ENCODE assay signal across 11 mouse cellular contexts in genomic region chr10:85591986-85592385, GRCm38 (mm10).
DNase-seq lines count a peak whose midpoint lies in the region; ATAC-seq and TF ChIP-seq lines count a peak whose summit lies in the region.
"Had no signal": no experiment of that assay in that cellular context is flagged by ENCODE, and none has a peak within 500 bp of the region (broad histone marks: within the 10 kb centered on the region; RNA-seq: fewer than 3 reads in every experiment).

No protein-coding gene starts in this region.

- no peak for ATAC-seq in embryonic facial prominence, embryonic 14.5 days (ENCODE audit: low read depth)
- ATAC-seq: liver, embryonic 12.5 days had no signal

- no peak for TF ChIP-seq CTCF in cerebellum, adult 2 months (IDR thresholded peaks at IDR 0.05; ENCODE audit: borderline replicate concordance, insufficient read depth, low read depth, low read length)

- TF ChIP-seq POLR2A in cerebellum, adult 2 months (IDR thresholded peaks at IDR 0.05; ENCODE audit: borderline replicate concordance, insufficient read depth, low read length): no peak

- no peak overlapping the region for H3K4me3 ChIP-seq in cerebellum, adult 2 months (replicated peaks; ENCODE audit: insufficient read depth, low read depth, low read length)
- no peak overlapping the region for H3K4me3 ChIP-seq in embryonic facial prominence, embryonic 14.5 days (ENCODE audit: low read depth, low read length)
- H3K4me3 ChIP-seq: liver, embryonic 12.5 days had no signal

- no peaks in the 10 kb centered on the region for H3K4me1 ChIP-seq in cerebellum, adult 2 months (ENCODE audit: control insufficient read depth, insufficient read depth, low read length)
- no peaks in the 10 kb centered on the region for H3K4me1 ChIP-seq in embryonic facial prominence, embryonic 14.5 days (ENCODE audit: control insufficient read depth, insufficient read depth, low read length)
- H3K4me1 ChIP-seq: liver, embryonic 12.5 days had no signal

- no peak overlapping the region for H3K27ac ChIP-seq in cerebellum, adult 2 months (ENCODE audit: insufficient read depth, low read length)
- no peak overlapping the region for H3K27ac ChIP-seq in embryonic facial prominence, embryonic 14.5 days (replicated peaks; ENCODE audit: low read depth, low read length)
- H3K27ac ChIP-seq: liver, embryonic 12.5 days had no signal

- DNase-seq in cerebellum, postnatal 14 days: peak; percentile 42 to 72
- DNase-seq in cerebellum, adult 2 months: no peak
- peak; percentile 30 for DNase-seq in 3134 (ENCODE audit: extremely low read depth, insufficient read length, low spot score)
- DNase-seq in embryonic facial prominence, embryonic 14.5 days (ENCODE audit: low spot score): peak; percentile 45
- DNase-seq in lung, postnatal 4 days: peak; percentile 27 to 46
- no peak for DNase-seq in c-Kit-positive CD71-positive TER-119-positive erythroid progenitor cells, embryonic 14.5 days (ENCODE audit: low spot score)
- DNase-seq in frontal cortex, postnatal 25 days (ENCODE audit: low spot score in 2 of 2): no peak
- DNase-seq in spleen, adult 12 weeks (ENCODE audit: low spot score): no peak
- DNase-seq: B cell, adult 2 months; kidney, postnatal 25 days had no signal

- no peak overlapping the region for H3K9ac ChIP-seq in embryonic facial prominence, embryonic 14.5 days (ENCODE audit: low read depth, low read length)
- H3K9ac ChIP-seq: liver, embryonic 12.5 days had no signal

- H3K27me3 ChIP-seq in cerebellum, adult 2 months (ENCODE audit: control insufficient read depth, insufficient read depth, low read length): no peaks in the 10 kb centered on the region
- H3K27me3 ChIP-seq in embryonic facial prominence, embryonic 14.5 days (replicated peaks; ENCODE audit: control insufficient read depth, insufficient read depth, low read length): no peaks in the 10 kb centered on the region

- no peaks in the 10 kb centered on the region for H3K9me3 ChIP-seq in embryonic facial prominence, embryonic 14.5 days (ENCODE audit: control insufficient read depth, low read length)
- H3K9me3 ChIP-seq: liver, embryonic 12.5 days had no signal

- H3K36me3 ChIP-seq in embryonic facial prominence, embryonic 14.5 days (ENCODE audit: control insufficient read depth, insufficient read depth, low read length): no peaks in the 10 kb centered on the region
- H3K36me3 ChIP-seq: liver, embryonic 12.5 days had no signal

- H3K4me2 ChIP-seq in embryonic facial prominence, embryonic 14.5 days (ENCODE audit: low read depth, low read length): no peak overlapping the region
- H3K4me2 ChIP-seq: liver, embryonic 12.5 days had no signal

- WGBS in cerebellum, adult 2 months: 59% methylated on average over 6 of the region's 6 CpGs
- 46% methylated on average over 6 of the region's 6 CpGs for WGBS in embryonic facial prominence, embryonic 14.5 days

Comparison
In these comparisons a context has a peak if more than half of its experiments do, and no peak if none do; other contexts are left out.
1. DNase-seq: peak in cerebellum, postnatal 14 days (2 of 2), 3134 (single experiment), embryonic facial prominence, embryonic 14.5 days (single experiment) and lung, postnatal 4 days (2 of 2); none in cerebellum, adult 2 months (0 of 2), c-Kit-positive CD71-positive TER-119-positive erythroid progenitor cells, embryonic 14.5 days (single experiment), frontal cortex, postnatal 25 days (0 of 2) and spleen, adult 12 weeks (single experiment).